Mouse (Mus musculus) spleen, adult 2 months (tissue): ENCODE measurements at regions not wholly inside any gene's neighbourhood (a gene's known extent, or its start where the extent isn't known, plus 50 kb on each side); places are given as distances from the start of the nearest gene placed in this dataset.

ENCODE experiments used
- DNase-seq, 2 experiments: peaks; one replicate each; pipeline versions ENCODE4 v3.0.0 to v3.0.0-alpha.2; 2012 to 2021; ENCODE audit warnings: low spot score in 2 of 2, low read depth in 1 of 2
- H3K27ac ChIP-seq: fragments of 200-500 bp; 2 replicates; pipeline ENCODE4 v1.5.1; 2012; ENCODE audit warnings: low read length, inconsistent platforms; ENCODE audit not compliant: insufficient read depth
- H3K27me3 ChIP-seq: fragments of 200-500 bp; 2 replicates; pipeline ENCODE4 v1.6.1; 2012; ENCODE audit warnings: mild to moderate bottlenecking, moderate library complexity, low read length, inconsistent platforms; ENCODE audit not compliant: control insufficient read depth, insufficient read depth
- H3K36me3 ChIP-seq: fragments of 200-500 bp; 2 replicates; pipeline ENCODE4 v1.6.1; 2012; ENCODE audit warnings: mild to moderate bottlenecking, low read length, inconsistent platforms; ENCODE audit not compliant: control insufficient read depth, insufficient read depth
- H3K4me1 ChIP-seq: fragments of 200-500 bp; 2 replicates; pipeline ENCODE4 v1.6.1; 2011; ENCODE audit warnings: inconsistent platforms; ENCODE audit not compliant: control insufficient read depth, insufficient read depth, insufficient read length
- H3K4me3 ChIP-seq: fragments of 200-500 bp; 2 replicates; pipeline ENCODE4 v1.5.1; 2011; ENCODE audit warnings: mild to moderate bottlenecking, inconsistent platforms; ENCODE audit not compliant: insufficient read depth, insufficient read length; ENCODE audit errors: extremely low read depth
- CTCF ChIP-seq: fragments of 200-500 bp; IDR thresholded peaks from 2 replicates; pipeline ENCODE4 v1.5.1; 2011; ENCODE audit warnings: mild to moderate bottlenecking, inconsistent platforms; ENCODE audit not compliant: insufficient read depth, insufficient read length, insufficient replicate concordance; ENCODE audit errors: extremely low read depth
- POLR2A ChIP-seq: fragments of 200-500 bp; IDR thresholded peaks from 2 replicates; pipeline ENCODE4 v1.6.1; 2011; ENCODE audit warnings: low read depth, low read length, inconsistent platforms
- WGBS: fragments of 180-500 bp; shearing (Covaris S2); methylation state at CpG from one replicate; pipeline ENCODE4 v1.1.7; 2018; 5-methylcytosine and 5-hydroxymethylcytosine counted together

GRCm38 (mm10) chr16:93281715-93282114 lies 322.1 kb downstream of the Setd4 start:
- no peaks in the 10 kb centered on the region for H3K27me3 ChIP-seq
- WGBS, result 75% methylated on average over 1 of the region's 1 CpGs
- H3K4me1 ChIP-seq, result no peaks in the 10 kb centered on the region
- DNase-seq, result no peak
- H3K36me3 ChIP-seq, result no peaks in the 10 kb centered on the region
- H3K4me3 ChIP-seq, result no peak overlapping the region
- TF ChIP-seq POLR2A, result no peak
- no peak for TF ChIP-seq CTCF
- no peak overlapping the region for H3K27ac ChIP-seq

GRCm38 (mm10) chr16:93272636-93273035 lies 331.2 kb downstream of the Setd4 start:
- Histone ChIP-seq H3K4me1 (no peaks in the 10 kb centered on the region), H3K27ac (no peak overlapping the region), H3K36me3 (no peaks in the 10 kb centered on the region), H3K27me3 (no peaks in the 10 kb centered on the region), H3K4me3 (no peak overlapping the region)
- DNase-seq, result no peak
- 16% methylated on average over 8 of the region's 8 CpGs for WGBS
- TF ChIP-seq POLR2A (no peak), CTCF (no peak)

DNA sequence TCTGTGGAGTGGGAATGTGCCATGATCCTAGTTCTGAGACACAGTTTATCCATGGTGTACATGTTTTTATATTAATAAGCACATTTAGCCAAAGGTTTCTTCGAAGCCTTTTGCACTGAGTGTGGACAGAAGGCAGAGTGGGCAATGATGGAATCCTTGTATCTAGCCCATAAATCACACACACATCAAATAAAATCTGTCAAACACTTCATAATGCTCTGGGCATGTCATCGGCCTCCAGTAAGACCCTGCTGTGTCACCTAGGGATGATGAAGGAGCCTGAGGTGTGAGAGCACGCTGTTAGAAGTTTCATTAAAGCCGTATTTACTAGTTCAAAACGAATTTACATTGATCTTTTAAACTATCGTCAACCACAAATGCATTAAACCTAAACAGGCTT lies 331.7 kb downstream of the Setd4 start:
- no peak for TF ChIP-seq CTCF
- TF ChIP-seq POLR2A, result no peak
- H3K27ac ChIP-seq, result no peak overlapping the region
- no peaks in the 10 kb centered on the region for H3K27me3 ChIP-seq
- no peak for DNase-seq
- no peaks in the 10 kb centered on the region for H3K4me1 ChIP-seq
- H3K4me3 ChIP-seq, result no peak overlapping the region
- 63% methylated on average over 6 of the region's 6 CpGs for WGBS
- no peaks in the 10 kb centered on the region for H3K36me3 ChIP-seq

GRCm38 (mm10) chr16:93264061-93264585 lies 339.7 kb downstream of the Setd4 start:
- Histone ChIP-seq H3K27me3 (no peaks in the 10 kb centered on the region), H3K27ac (no peak overlapping the region), H3K36me3 (no peaks in the 10 kb centered on the region), H3K4me1 (no peaks in the 10 kb centered on the region), H3K4me3 (no peak overlapping the region)
- TF ChIP-seq CTCF, result no peak
- TF ChIP-seq POLR2A, result no peak
- no peak for DNase-seq
- WGBS, result 73% methylated on average over 4 of the region's 4 CpGs

- Histone ChIP-seq H3K27me3 (no peaks in the 10 kb centered on the region), H3K36me3 (no peaks in the 10 kb centered on the region), H3K27ac (no peak overlapping the region), H3K4me3 (no peak overlapping the region), H3K4me1 (no peaks in the 10 kb centered on the region)
- 88% methylated on average over 8 of the region's 8 CpGs for WGBS
- no peak for TF ChIP-seq CTCF
- no peak for TF ChIP-seq POLR2A
- DNase-seq, result no peak
These were observed 340.6 kb downstream of the Setd4 start for GRCm38 (mm10) chr16:93263141-93263815.

DNA sequence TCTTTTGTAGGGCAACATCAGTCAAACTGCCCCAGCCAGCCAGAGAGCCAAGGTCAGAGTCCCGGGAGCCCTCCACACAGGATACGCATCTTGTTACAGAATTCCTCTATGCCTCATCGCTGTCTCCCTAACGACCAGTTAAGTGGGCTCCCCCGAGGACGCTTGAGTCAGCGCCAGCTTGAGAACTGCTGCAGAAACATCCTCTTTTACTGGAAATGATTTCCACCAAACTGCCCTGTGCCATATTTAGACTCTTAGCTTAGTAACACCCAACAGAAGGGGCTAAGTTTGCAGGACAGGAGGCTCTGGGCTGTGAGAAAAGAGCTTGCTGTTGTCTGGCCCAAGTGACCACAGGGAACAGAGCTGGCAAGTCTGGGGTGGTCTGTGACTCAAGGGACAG lies 357.0 kb downstream of the Setd4 start:
- no peaks in the 10 kb centered on the region for H3K36me3 ChIP-seq
- no peaks in the 10 kb centered on the region; the same call in 1 of the 2 replicates for H3K4me1 ChIP-seq
- TF ChIP-seq POLR2A (no peak), CTCF (no peak)
- H3K27me3 ChIP-seq, result no peaks in the 10 kb centered on the region
- H3K4me3 ChIP-seq, result no peak overlapping the region
- WGBS, result 11% methylated on average over 7 of the region's 7 CpGs
- DNase-seq, result no peak
- 0 out of 2 replicates have a peak overlapping the region, but pooled peaks have one; percentile 30 for H3K27ac ChIP-seq

- Histone ChIP-seq H3K27me3 (no peaks in the 10 kb centered on the region), H3K4me1 (no peaks in the 10 kb centered on the region; the same call in 1 of the 2 replicates), H3K36me3 (no peaks in the 10 kb centered on the region), H3K27ac (no peak overlapping the region), H3K4me3 (no peak overlapping the region)
- no peak for DNase-seq
- WGBS, result 75% methylated on average over 6 of the region's 6 CpGs
- TF ChIP-seq POLR2A (no peak), CTCF (no peak)
These were observed 358.1 kb downstream of the Setd4 start for GRCm38 (mm10) chr16:93245738-93246137.
